Mouse (Mus musculus): ENCODE data around the gene Dnah12.

- no peak for TF ChIP-seq GATA1 (IDR thresholded peaks at IDR 0.05; ENCODE audit: borderline replicate concordance, low read length)
- TF ChIP-seq FLI1 (IDR thresholded peaks at IDR 0.05; ENCODE audit: low read length), result no peak
Observed at GRCm38 (mm10) chr14:26887244-26887643, 194.2 kb downstream of the Dnah12 start.

Measured in megakaryocyte, embryonic 14.5 days (primary cell).